Mouse (Mus musculus): ENCODE results near the gene Mrpl51. TPM values are rescaled to one million over a fixed set of nuclear protein-coding genes. Genes with fewer than 3 reads are reported as not detected.

Mrpl51 gene
- polyA plus RNA-seq, 1 experiment from 2014 or later = 211 TPM

DNA sequence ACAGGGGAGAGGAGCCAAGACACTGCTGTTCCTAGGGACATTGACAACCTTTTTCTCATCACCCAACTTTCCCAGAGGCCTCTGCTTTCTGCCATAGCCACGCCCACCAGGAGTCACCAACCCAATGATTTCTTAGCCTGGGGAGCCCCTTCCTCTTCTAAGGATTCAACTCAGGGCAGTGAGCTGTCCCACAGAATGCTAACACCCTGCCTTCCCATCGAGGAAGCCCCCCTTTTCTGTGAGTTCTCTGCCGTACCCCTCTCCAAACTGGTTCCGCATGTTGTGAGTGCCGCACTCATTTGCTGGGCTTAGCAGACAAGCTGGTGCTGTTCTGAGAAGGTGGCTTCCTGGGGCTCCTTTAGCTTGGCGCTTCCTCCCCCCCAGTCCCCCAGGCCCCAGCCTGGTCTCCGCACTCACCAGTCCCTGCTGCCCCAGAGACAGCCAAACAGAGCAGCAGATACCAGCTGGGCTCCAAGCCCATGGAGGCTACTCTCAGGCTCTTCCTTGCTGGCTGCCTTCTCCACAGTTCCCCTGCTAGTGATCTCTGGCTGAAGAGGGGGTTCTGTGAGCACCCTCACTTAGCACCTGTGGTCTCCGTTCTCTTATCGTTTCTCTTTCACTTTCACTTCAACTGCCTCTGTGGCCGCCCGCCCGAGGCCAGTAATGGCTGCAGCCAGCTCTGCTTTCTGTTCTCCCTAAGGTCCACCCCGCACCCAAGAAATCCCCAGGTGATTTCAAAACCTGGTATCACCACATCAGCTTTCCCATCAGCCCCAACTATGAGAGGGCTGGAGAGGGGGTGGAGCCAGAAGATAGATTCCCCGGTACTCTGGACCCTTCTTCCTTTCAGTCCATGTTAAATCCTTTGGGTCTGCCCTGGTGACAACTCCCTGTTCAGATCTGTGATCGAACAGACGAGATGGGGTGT is 39.8 kb downstream of the Mrpl51 start, which contains the start of gene Tapbpl:
TSS of gene Tapbpl (minus strand) at position 744 of the 928 bp plus-strand sequence.
- H3K27ac ChIP-seq (replicated peaks) = peak within 1 kb of the TSS; percentile 89
- ATAC-seq (ENCODE audit: low FRiP score, low TSS enrichment) (peak; percentile 66), DNase-seq (ENCODE audit: low spot score) (peak; percentile 67)
- H3K9me3 ChIP-seq (ENCODE audit: control insufficient read depth, low read length) = no peaks in the 10 kb centered on the region
- H3K27me3 ChIP-seq (ENCODE audit: control insufficient read depth, insufficient read depth, low read length) = no peaks in the 10 kb centered on the region
- WGBS = 3% methylated on average over 16 of the region's 16 CpGs
- no peaks in the 10 kb centered on the region for H3K4me1 ChIP-seq (replicated peaks; ENCODE audit: control insufficient read depth, insufficient read depth)
- no peak for TF ChIP-seq EP300 (optimal IDR thresholded peaks at IDR 0.05)
- no peak for TF ChIP-seq CTCF (IDR thresholded peaks at IDR 0.05; ENCODE audit: low read depth)
- H3K4me3 ChIP-seq (ENCODE audit: low read depth, low read length) = peak within 1 kb of the TSS; percentile 64
- H3K36me3 ChIP-seq (ENCODE audit: control insufficient read depth, insufficient read depth, low read length) = no peaks in the 10 kb centered on the region
- peak within 1 kb of the TSS; percentile 78 for H3K9ac ChIP-seq (ENCODE audit: low read length)
- H3K4me2 ChIP-seq (replicated peaks; ENCODE audit: low read depth) = peak within 1 kb of the TSS; percentile 88

DNA sequence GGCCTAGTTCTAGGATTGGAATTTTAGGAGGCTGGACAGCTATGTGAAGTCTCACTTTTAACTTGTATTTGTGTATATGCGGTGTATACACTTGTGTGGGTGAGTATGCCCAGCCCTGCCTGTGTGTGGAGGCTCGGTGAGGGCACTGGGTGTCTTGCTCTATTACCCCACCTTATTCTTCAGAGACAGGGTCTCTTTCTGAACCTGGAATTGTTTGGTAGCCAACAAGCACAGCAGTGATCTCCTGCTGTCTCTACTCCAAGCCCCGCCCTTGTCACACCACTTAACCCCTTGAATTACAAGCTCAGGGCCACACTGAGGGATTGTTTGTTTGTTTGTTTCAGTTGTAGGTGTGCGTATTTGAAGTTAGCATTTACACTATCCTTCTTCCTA is 40.4 kb downstream of the Mrpl51 start:
- Histone ChIP-seq H3K27ac (replicated peaks) (peak overlapping the region; percentile 89), H3K27me3 (ENCODE audit: control insufficient read depth, insufficient read depth, low read length) (no peaks in the 10 kb centered on the region), H3K4me2 (replicated peaks; ENCODE audit: low read depth) (peak overlapping the region; percentile 88), H3K36me3 (ENCODE audit: control insufficient read depth, insufficient read depth, low read length) (no peaks in the 10 kb centered on the region), H3K4me3 (ENCODE audit: low read depth, low read length) (peak overlapping the region; percentile 64), H3K4me1 (replicated peaks; ENCODE audit: control insufficient read depth, insufficient read depth) (no peaks in the 10 kb centered on the region), H3K9me3 (ENCODE audit: control insufficient read depth, low read length) (no peaks in the 10 kb centered on the region), H3K9ac (ENCODE audit: low read length) (peak overlapping the region; percentile 78)
- 48% methylated on average over 4 of the region's 4 CpGs for WGBS
- TF ChIP-seq EP300 (optimal IDR thresholded peaks at IDR 0.05) = no peak
- TF ChIP-seq CTCF (IDR thresholded peaks at IDR 0.05; ENCODE audit: low read depth) = no peak
- ATAC-seq (ENCODE audit: low FRiP score, low TSS enrichment) = no peak; the same call in 1 of the 2 replicates
- DNase-seq (ENCODE audit: low spot score) = peak; percentile 29

- Histone ChIP-seq H3K36me3 (ENCODE audit: control insufficient read depth, insufficient read depth, low read length) (no peaks in the 10 kb centered on the region), H3K27me3 (ENCODE audit: control insufficient read depth, insufficient read depth, low read length) (no peaks in the 10 kb centered on the region), H3K9ac (ENCODE audit: low read length) (no peak overlapping the region), H3K4me3 (ENCODE audit: low read depth, low read length) (no peak overlapping the region), H3K4me1 (replicated peaks; ENCODE audit: control insufficient read depth, insufficient read depth) (no peaks in the 10 kb centered on the region), H3K27ac (replicated peaks) (no peak overlapping the region), H3K9me3 (ENCODE audit: control insufficient read depth, low read length) (no peaks in the 10 kb centered on the region), H3K4me2 (replicated peaks; ENCODE audit: low read depth) (no peak overlapping the region; the same call in 1 of the 2 replicates)
- TF ChIP-seq EP300 (optimal IDR thresholded peaks at IDR 0.05) (no peak), CTCF (IDR thresholded peaks at IDR 0.05; ENCODE audit: low read depth) (no peak)
- DNase-seq (ENCODE audit: low spot score) (no peak), ATAC-seq (ENCODE audit: low FRiP score, low TSS enrichment) (no peak)
- 74% methylated on average over 6 of the region's 6 CpGs for WGBS
Measured at GRCm38 (mm10) chr6:125232516-125232915, 40.9 kb downstream of the Mrpl51 start.

DNA sequence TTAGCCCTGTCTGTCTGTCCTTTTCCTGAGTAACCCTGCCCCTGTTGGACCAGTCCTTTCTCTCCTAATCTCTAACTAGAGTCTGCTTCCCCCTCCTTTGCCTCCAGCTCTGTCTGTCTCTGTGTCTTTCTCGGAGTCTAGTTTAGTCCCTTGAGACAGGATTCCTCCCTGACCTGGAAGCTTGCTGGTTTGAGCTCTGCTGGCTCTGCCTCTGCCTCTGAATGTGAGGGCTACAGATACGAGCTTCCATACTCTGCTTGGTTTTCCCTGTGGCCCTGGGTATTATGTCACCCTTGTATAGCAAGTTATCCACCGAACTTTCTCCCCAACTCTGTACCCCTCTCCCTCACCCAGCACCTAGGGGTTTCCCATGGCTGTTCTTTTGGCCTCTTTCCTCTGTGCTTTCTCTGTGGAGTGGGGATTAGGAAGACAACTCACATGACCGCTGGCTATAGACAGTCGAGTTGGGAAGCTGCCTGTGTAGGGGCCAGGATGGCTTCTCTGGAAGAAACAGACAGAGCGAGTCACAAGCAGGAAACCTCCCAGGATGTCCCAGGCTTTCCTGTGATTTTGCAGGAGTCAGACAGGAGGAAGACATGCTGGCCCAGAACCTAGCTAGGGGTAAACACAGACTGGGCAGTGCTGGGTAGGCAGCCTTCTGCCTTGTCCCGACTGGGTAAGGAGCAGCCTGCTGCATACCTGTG is 42.4 kb downstream of the Mrpl51 start:
- Histone ChIP-seq H3K27me3 (ENCODE audit: control insufficient read depth, insufficient read depth, low read length) (no peaks in the 10 kb centered on the region), H3K4me1 (replicated peaks; ENCODE audit: control insufficient read depth, insufficient read depth) (no peaks in the 10 kb centered on the region), H3K4me3 (ENCODE audit: low read depth, low read length) (no peak overlapping the region), H3K9ac (ENCODE audit: low read length) (peak overlapping the region; percentile 31; the same call in 1 of the 2 replicates), H3K4me2 (replicated peaks; ENCODE audit: low read depth) (no peak overlapping the region), H3K27ac (replicated peaks) (no peak overlapping the region), H3K36me3 (ENCODE audit: control insufficient read depth, insufficient read depth, low read length) (no peaks in the 10 kb centered on the region), H3K9me3 (ENCODE audit: control insufficient read depth, low read length) (no peaks in the 10 kb centered on the region)
- ATAC-seq (ENCODE audit: low FRiP score, low TSS enrichment) (peak; percentile 39; the same call in 1 of the 2 replicates), DNase-seq (ENCODE audit: low spot score) (no peak)
- 41% methylated on average over 7 of the region's 7 CpGs for WGBS
- TF ChIP-seq CTCF (IDR thresholded peaks at IDR 0.05; ENCODE audit: low read depth) (no peak), EP300 (optimal IDR thresholded peaks at IDR 0.05) (no peak)

DNA sequence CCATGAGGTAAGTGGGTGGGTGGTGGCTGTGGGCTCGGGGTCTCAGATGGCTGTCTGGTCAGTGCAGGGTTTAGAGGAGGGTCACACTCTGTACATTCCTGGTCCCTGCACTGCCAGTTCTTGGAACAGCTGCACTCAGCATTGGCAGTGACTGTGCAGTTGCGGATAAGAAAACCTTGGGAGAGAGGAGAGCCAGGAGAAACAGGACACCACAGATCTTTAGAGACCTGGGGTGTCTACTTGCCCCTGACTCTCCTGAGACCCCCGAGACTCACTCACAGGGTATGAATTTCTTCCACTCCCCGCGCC is 42.9 kb downstream of the Mrpl51 start:
- H3K9ac ChIP-seq (ENCODE audit: low read length) = 0 out of 2 replicates have a peak overlapping the region, but pooled peaks have one; percentile 13
- H3K4me2 ChIP-seq (replicated peaks; ENCODE audit: low read depth) = no peak overlapping the region
- DNase-seq (ENCODE audit: low spot score) (no peak), ATAC-seq (ENCODE audit: low FRiP score, low TSS enrichment) (no peak)
- WGBS = 51% methylated on average over 5 of the region's 5 CpGs
- no peak overlapping the region for H3K4me3 ChIP-seq (ENCODE audit: low read depth, low read length)
- no peaks in the 10 kb centered on the region for H3K36me3 ChIP-seq (ENCODE audit: control insufficient read depth, insufficient read depth, low read length)
- TF ChIP-seq EP300 (optimal IDR thresholded peaks at IDR 0.05) = no peak
- TF ChIP-seq CTCF (IDR thresholded peaks at IDR 0.05; ENCODE audit: low read depth) = no peak
- H3K27ac ChIP-seq (replicated peaks) = no peak overlapping the region
- no peaks in the 10 kb centered on the region for H3K9me3 ChIP-seq (ENCODE audit: control insufficient read depth, low read length)
- no peaks in the 10 kb centered on the region for H3K4me1 ChIP-seq (replicated peaks; ENCODE audit: control insufficient read depth, insufficient read depth)
- no peaks in the 10 kb centered on the region for H3K27me3 ChIP-seq (ENCODE audit: control insufficient read depth, insufficient read depth, low read length)

Data from stomach, postnatal 0 days (tissue).